Mouse (Mus musculus) hematopoietic stem cell, adult 5-6 weeks (primary cell): Measurements from ENCODE around the gene Hnrnpll. TPM values are rescaled to one million over a fixed set of nuclear protein-coding genes. Genes with fewer than 3 reads are reported as not detected.

ENCODE experiments used
- ATAC-seq, 2 experiments: fragments of 125-278 bp in 1 of 2; replicated peaks in 1 of 2; 2 replicates each; pipeline ENCODE4 v1.8.0; 2016 to 2017; ENCODE audit warnings: inconsistent platforms in 2 of 2, mild to moderate bottlenecking in 2 of 2, moderate number of reproducible peaks in 2 of 2, low read depth in 1 of 2, moderate TSS enrichment in 1 of 2; ENCODE audit not compliant: low FRiP score in 2 of 2, poor library complexity in 2 of 2, severe bottlenecking in 2 of 2, insufficient read depth in 1 of 2, low TSS enrichment in 1 of 2
- total RNA-seq: library from RNA; stranded (forward); fragments of 172-1452, 232-1000 nt; gene quantifications from 2 replicates; pipeline ENCODE4 v1.2.3, GENCODE M21; 2017

The Hnrnpll gene
- total RNA-seq, 1 experiment from 2014 or later, result 52.2 TPM

- no peak for ATAC-seq
Observed at GRCm38 (mm10) chr17:79981348-79981747, 80.8 kb downstream of the Hnrnpll start.

- ATAC-seq, result no peak
Observed at GRCm38 (mm10) chr17:79980421-79981120, 81.6 kb downstream of the Hnrnpll start.

Other genes with a start within 250 kb of the Hnrnpll start
- gene Atl2, start 166.2 kb downstream of the Hnrnpll start, total RNA-seq, result 35.1 and 46.4 TPM in 2 replicates
- 10.9 and 12.1 TPM in 2 replicates for gene Galm, start 65.1 kb upstream of the Hnrnpll start, total RNA-seq
- gene Srsf7, start 145.0 kb upstream of the Hnrnpll start, total RNA-seq, result 455 and 472 TPM in 2 replicates
- not detected in 2 replicates for gene Ttc39d, start 145.1 kb upstream of the Hnrnpll start, total RNA-seq
- gene Gemin6, start 162.1 kb upstream of the Hnrnpll start, total RNA-seq, result 26.7 and 39.8 TPM in 2 replicates
- gene Morn2, start 227.9 kb upstream of the Hnrnpll start, total RNA-seq, result 11.1 and 13.3 TPM in 2 replicates
- gene Dhx57, start 228.1 kb upstream of the Hnrnpll start, total RNA-seq, result 14.5 and 23.8 TPM in 2 replicates
- not detected in 2 replicates for gene Arhgef33, start 245.1 kb upstream of the Hnrnpll start, total RNA-seq